Mouse (Mus musculus): ENCODE results near the gene Zscan2. TPM values are rescaled to one million over a fixed set of nuclear protein-coding genes. Genes with fewer than 3 reads are reported as not detected.
A peak's percentile ranks its signal among the peaks of the same experiment; 100 is the strongest.

The Zscan2 gene
- polyA plus RNA-seq, 1 experiment: 1.8 TPM

- WGBS: 86% methylated on average over 6 of the region's 6 CpGs
- no peak overlapping the region for H3K4me3 ChIP-seq (ENCODE audit: low read depth, low read length)
- no peaks in the 10 kb centered on the region for H3K4me1 ChIP-seq (ENCODE audit: control insufficient read depth, insufficient read depth, insufficient read length, low read length)
- no peak overlapping the region for H3K27ac ChIP-seq (ENCODE audit: insufficient read depth, low read depth, low read length)
- H3K27me3 ChIP-seq (ENCODE audit: control insufficient read depth, insufficient read depth, low read length): no peaks in the 10 kb centered on the region
- TF ChIP-seq CTCF (IDR thresholded peaks at IDR 0.05; ENCODE audit: extremely low read depth, insufficient read length, insufficient replicate concordance, low read depth, low read length) (no peak), POLR2A (IDR thresholded peaks at IDR 0.05; ENCODE audit: low read depth, low read length) (no peak)
- H3K36me3 ChIP-seq (ENCODE audit: control insufficient read depth, insufficient read depth, low read length): peaks cover 36% of the 10 kb centered on the region
Observed at GRCm38 (mm10) chr7:80893753-80894129, 33.0 kb downstream of the Zscan2 start.

GRCm38 (mm10) chr7:80894196-80894595 is 33.5 kb downstream of the Zscan2 start:
- H3K27ac ChIP-seq (ENCODE audit: insufficient read depth, low read depth, low read length): no peak overlapping the region
- WGBS: 83% methylated on average over 7 of the region's 7 CpGs

GRCm38 (mm10) chr7:80894815-80895519 is 34.2 kb downstream of the Zscan2 start:
- H3K4me3 ChIP-seq (ENCODE audit: low read depth, low read length): no peak overlapping the region
- H3K27ac ChIP-seq (ENCODE audit: insufficient read depth, low read depth, low read length): no peak overlapping the region
- peaks cover 36% of the 10 kb centered on the region for H3K36me3 ChIP-seq (ENCODE audit: control insufficient read depth, insufficient read depth, low read length)
- 94% methylated on average over 14 of the region's 14 CpGs for WGBS
- no peaks in the 10 kb centered on the region for H3K27me3 ChIP-seq (ENCODE audit: control insufficient read depth, insufficient read depth, low read length)
- no peaks in the 10 kb centered on the region for H3K4me1 ChIP-seq (ENCODE audit: control insufficient read depth, insufficient read depth, insufficient read length, low read length)
- no peak for TF ChIP-seq POLR2A (IDR thresholded peaks at IDR 0.05; ENCODE audit: low read depth, low read length)

More at GRCm38 (mm10) chr7:80894196-80894595, 33.5 kb downstream of the Zscan2 start:
- Histone ChIP-seq H3K27me3 (ENCODE audit: control insufficient read depth, insufficient read depth, low read length) (no peaks in the 10 kb centered on the region), H3K36me3 (ENCODE audit: control insufficient read depth, insufficient read depth, low read length) (peaks cover 36% of the 10 kb centered on the region), H3K4me3 (ENCODE audit: low read depth, low read length) (no peak overlapping the region), H3K4me1 (ENCODE audit: control insufficient read depth, insufficient read depth, insufficient read length, low read length) (no peaks in the 10 kb centered on the region)
- TF ChIP-seq CTCF (IDR thresholded peaks at IDR 0.05; ENCODE audit: extremely low read depth, insufficient read length, insufficient replicate concordance, low read depth, low read length): no peak
- TF ChIP-seq POLR2A (IDR thresholded peaks at IDR 0.05; ENCODE audit: low read depth, low read length): no peak

GRCm38 (mm10) chr7:80897134-80897533 is 36.4 kb downstream of the Zscan2 start:
- no peak overlapping the region for H3K4me3 ChIP-seq (ENCODE audit: low read depth, low read length)
- TF ChIP-seq POLR2A (IDR thresholded peaks at IDR 0.05; ENCODE audit: low read depth, low read length): no peak
- TF ChIP-seq CTCF (IDR thresholded peaks at IDR 0.05; ENCODE audit: extremely low read depth, insufficient read length, insufficient replicate concordance, low read depth, low read length): no peak
- H3K27ac ChIP-seq (ENCODE audit: insufficient read depth, low read depth, low read length): no peak overlapping the region
- 86% methylated on average over 7 of the region's 7 CpGs for WGBS
- H3K27me3 ChIP-seq (ENCODE audit: control insufficient read depth, insufficient read depth, low read length): no peaks in the 10 kb centered on the region
- peaks cover 24% of the 10 kb centered on the region for H3K36me3 ChIP-seq (ENCODE audit: control insufficient read depth, insufficient read depth, low read length)
- peaks cover 2% of the 10 kb centered on the region; the same call in 1 of the 2 replicates for H3K4me1 ChIP-seq (ENCODE audit: control insufficient read depth, insufficient read depth, insufficient read length, low read length)

DNA sequence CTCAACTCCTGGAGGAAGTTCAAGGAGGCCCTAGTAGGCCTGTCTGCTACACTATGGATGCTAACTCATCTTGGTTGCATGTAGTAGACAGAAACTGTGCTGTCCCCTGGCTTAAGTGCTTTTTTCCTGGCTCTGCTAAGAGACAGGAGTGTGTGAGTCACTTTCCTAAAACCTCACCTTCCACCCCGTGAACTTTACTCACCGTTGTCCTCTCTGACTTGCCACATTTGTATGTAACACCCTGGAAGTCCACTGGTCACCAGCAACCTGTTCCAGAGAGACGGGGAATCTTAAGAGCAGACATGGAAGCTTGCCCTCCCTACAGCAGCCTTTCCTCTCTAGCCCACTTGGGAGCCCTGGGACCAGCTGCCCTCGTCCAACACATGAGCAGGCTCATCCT is 37.0 kb downstream of the Zscan2 start:
- H3K4me3 ChIP-seq (ENCODE audit: low read depth, low read length): no peak overlapping the region
- no peak overlapping the region for H3K27ac ChIP-seq (ENCODE audit: insufficient read depth, low read depth, low read length)
- TF ChIP-seq POLR2A (IDR thresholded peaks at IDR 0.05; ENCODE audit: low read depth, low read length): no peak
- no peak for TF ChIP-seq CTCF (IDR thresholded peaks at IDR 0.05; ENCODE audit: extremely low read depth, insufficient read length, insufficient replicate concordance, low read depth, low read length)
- WGBS: 86% methylated on average over 4 of the region's 4 CpGs
- H3K4me1 ChIP-seq (ENCODE audit: control insufficient read depth, insufficient read depth, insufficient read length, low read length): peaks cover 2% of the 10 kb centered on the region; the same call in 1 of the 2 replicates
- no peaks in the 10 kb centered on the region for H3K27me3 ChIP-seq (ENCODE audit: control insufficient read depth, insufficient read depth, low read length)
- peaks cover 19% of the 10 kb centered on the region for H3K36me3 ChIP-seq (ENCODE audit: control insufficient read depth, insufficient read depth, low read length)

- H3K36me3 ChIP-seq (ENCODE audit: control insufficient read depth, insufficient read depth, low read length): peaks cover 2% of the 10 kb centered on the region; the same call in 1 of the 2 replicates
- TF ChIP-seq CTCF (IDR thresholded peaks at IDR 0.05; ENCODE audit: extremely low read depth, insufficient read length, insufficient replicate concordance, low read depth, low read length) (no peak), POLR2A (IDR thresholded peaks at IDR 0.05; ENCODE audit: low read depth, low read length) (peak; percentile 67; the same call in 1 of the 2 replicates)
- under 1% methylated on average over 36 of the region's 36 CpGs for WGBS
- no peaks in the 10 kb centered on the region for H3K27me3 ChIP-seq (ENCODE audit: control insufficient read depth, insufficient read depth, low read length)
- H3K27ac ChIP-seq (ENCODE audit: insufficient read depth, low read depth, low read length): peak within 1 kb of the TSS; percentile 61
- peaks cover 6% of the 10 kb centered on the region for H3K4me1 ChIP-seq (ENCODE audit: control insufficient read depth, insufficient read depth, insufficient read length, low read length)
- H3K4me3 ChIP-seq (ENCODE audit: low read depth, low read length): peak within 1 kb of the TSS; percentile 78
Observed at GRCm38 (mm10) chr7:80900944-80901501, 40.3 kb downstream of the Zscan2 start, which contains the start of gene Wdr73. Gene Wdr73, minus strand, starts transcription at chr7:80901269.

DNA sequence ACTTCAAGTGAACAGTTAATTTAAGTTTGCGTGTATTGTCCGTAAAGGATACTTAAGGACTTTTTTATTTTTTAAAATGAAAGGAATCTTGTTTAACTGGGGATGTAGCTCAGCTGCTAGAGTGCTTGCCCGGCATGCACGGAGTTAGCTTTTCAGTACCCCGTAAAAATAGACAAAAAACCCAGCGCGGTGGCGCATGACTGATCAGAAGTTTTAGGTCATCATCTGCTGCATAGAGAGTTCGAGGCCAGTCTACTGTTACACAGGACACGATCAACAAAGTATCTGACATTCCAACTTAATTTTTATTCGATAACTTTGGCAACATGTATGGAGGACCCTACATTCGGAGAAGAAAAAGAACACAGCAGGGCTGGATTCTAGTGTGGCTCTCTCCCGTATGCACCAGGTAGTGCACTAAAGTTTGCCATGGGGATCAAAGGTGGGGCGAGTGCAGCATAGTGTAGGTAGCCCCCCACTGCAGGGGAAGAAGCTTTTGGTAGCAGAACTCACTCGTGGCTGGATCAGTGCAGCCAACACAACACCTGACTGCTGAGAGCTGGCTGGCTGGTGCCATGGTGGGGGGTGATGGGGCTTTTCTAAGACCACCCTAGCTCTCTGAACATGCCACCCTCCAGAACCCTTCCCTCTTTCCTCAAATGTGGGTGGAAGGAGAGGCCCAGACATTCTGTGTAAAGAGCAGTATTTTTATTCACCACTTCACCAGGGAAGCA is 41.0 kb downstream of the Zscan2 start:
- Histone ChIP-seq H3K27ac (ENCODE audit: insufficient read depth, low read depth, low read length) (peak overlapping the region; percentile 61), H3K4me3 (ENCODE audit: low read depth, low read length) (peak overlapping the region; percentile 13; the same call in 1 of the 2 replicates), H3K36me3 (ENCODE audit: control insufficient read depth, insufficient read depth, low read length) (peaks cover 2% of the 10 kb centered on the region; the same call in 1 of the 2 replicates), H3K27me3 (ENCODE audit: control insufficient read depth, insufficient read depth, low read length) (no peaks in the 10 kb centered on the region), H3K4me1 (ENCODE audit: control insufficient read depth, insufficient read depth, insufficient read length, low read length) (peaks cover 6% of the 10 kb centered on the region)
- WGBS: 16% methylated on average over 15 of the region's 15 CpGs
- no peak for TF ChIP-seq POLR2A (IDR thresholded peaks at IDR 0.05; ENCODE audit: low read depth, low read length)
